Mouse (Mus musculus) hindbrain, postnatal 0 days (tissue): ENCODE measurements around the gene Ipo9. TPM values are rescaled to one million over a fixed set of nuclear protein-coding genes. Genes with fewer than 3 reads are reported as not detected.
A peak's percentile ranks its signal among the peaks of the same experiment; 100 is the strongest.

Source experiments
- ATAC-seq: fragments of 200-750 bp; cut with Nextera tagmentation; 2 replicates; pipeline ENCODE4 v1.8.0; 2017; ENCODE audit warnings: mild to moderate bottlenecking, moderate TSS enrichment, moderate library complexity
- DNase-seq: peaks from one replicate; pipeline ENCODE4 v3.0.0-alpha.2; 2015; ENCODE audit warnings: low spot score
- H3K27ac ChIP-seq: fragments of 300-500 bp; sonication (generic); 2 replicates; pipeline ENCODE4 v1.5.1; 2014; ENCODE audit warnings: mild to moderate bottlenecking
- H3K27me3 ChIP-seq: fragments of 300-500 bp; sonication (generic); 2 replicates; pipeline ENCODE4 v1.6.1; 2014; ENCODE audit warnings: low read length, mixed read lengths; ENCODE audit not compliant: insufficient read depth
- H3K36me3 ChIP-seq: fragments of 300-500 bp; sonication (generic); 2 replicates; pipeline ENCODE4 v1.6.1; 2014; ENCODE audit warnings: low read length, mixed read lengths; ENCODE audit not compliant: insufficient read depth
- H3K4me1 ChIP-seq: fragments of 300-500 bp; sonication (generic); 2 replicates; pipeline ENCODE4 v1.6.1; 2014; ENCODE audit warnings: antibody characterized with exemption, low read length, mixed read lengths; ENCODE audit not compliant: insufficient read depth
- H3K4me2 ChIP-seq: fragments of 300-500 bp; sonication (generic); 2 replicates; pipeline ENCODE4 v1.6.1; 2014; ENCODE audit warnings: low read depth, mild to moderate bottlenecking, low read length, moderate library complexity, mixed read lengths
- H3K4me3 ChIP-seq: fragments of 300-500 bp; sonication (generic); 2 replicates; pipeline ENCODE4 v1.5.1; 2014; ENCODE audit warnings: low read length
- H3K9ac ChIP-seq: fragments of 300-500 bp; sonication (generic); replicated peaks from 2 replicates; pipeline ENCODE4 v1.6.1; 2014; ENCODE audit warnings: mild to moderate bottlenecking, low read length, moderate library complexity, mixed read lengths
- H3K9me3 ChIP-seq: fragments of 300-500 bp; sonication (generic); 2 replicates; pipeline ENCODE4 v1.6.1; 2016; ENCODE audit warnings: low read length, mixed read lengths
- CTCF ChIP-seq: IDR thresholded peaks from 2 replicates; pipeline ENCODE4 v1.5.1; 2016; ENCODE audit warnings: antibody characterized with exemption, control low read depth, low read depth
- WGBS: fragments of 180-500 bp; shearing (Covaris S2); extraction: QIAGEN DNeasy Blood & Tissue Kit; methylation state at CpG from one replicate; pipeline ENCODE4 v1.1.7; 2014; 5-methylcytosine and 5-hydroxymethylcytosine counted together
- polyA plus RNA-seq: library from polyadenylated mRNA; unstranded; fragments of >200 nt; fragmentation: Nextera tagmentation; extraction: Ambion mirVana; gene quantifications from 2 replicates; pipeline ENCODE4 v1.2.1, GENCODE M21; 2015
- total RNA-seq: library from RNA; depleted of rRNA; stranded (reverse); fragments of >200 nt; gene quantifications from 2 replicates; pipeline ENCODE4 v1.2.3, GENCODE M21; 2014

Gene Ipo9
- total and polyA plus RNA-seq, 2 experiments from 2014 or later = 91.1 to 134 TPM

GRCm38 (mm10) chr1:135457860-135458259 is 27.6 kb upstream of the Ipo9 start:
- no peaks in the 10 kb centered on the region for H3K27me3 ChIP-seq
- 91% methylated on average over 5 of the region's 5 CpGs for WGBS
- peaks cover 66% of the 10 kb centered on the region for H3K36me3 ChIP-seq

GRCm38 (mm10) chr1:135452259-135452658 is 22.0 kb upstream of the Ipo9 start:
- DNase-seq (peak; percentile 66), ATAC-seq (peak; percentile 42)
- Histone ChIP-seq H3K4me3 (no peak overlapping the region), H3K36me3 (peaks cover 75% of the 10 kb centered on the region), H3K4me2 (no peak overlapping the region), H3K9ac (no peak overlapping the region), H3K9me3 (no peaks in the 10 kb centered on the region), H3K27me3 (no peaks in the 10 kb centered on the region), H3K27ac (no peak overlapping the region), H3K4me1 (no peaks in the 10 kb centered on the region)
- peak; percentile 65 for TF ChIP-seq CTCF
- 74% methylated on average over 10 of the region's 10 CpGs for WGBS

More at GRCm38 (mm10) chr1:135457860-135458259, 27.6 kb upstream of the Ipo9 start:
- no peak for ATAC-seq
- H3K4me2 ChIP-seq = no peak overlapping the region
- no peaks in the 10 kb centered on the region for H3K4me1 ChIP-seq
- no peak overlapping the region for H3K9ac ChIP-seq
- H3K9me3 ChIP-seq = no peaks in the 10 kb centered on the region
- no peak for TF ChIP-seq CTCF
- H3K27ac ChIP-seq = no peak overlapping the region
- no peak overlapping the region for H3K4me3 ChIP-seq
- DNase-seq = no peak

GRCm38 (mm10) chr1:135451419-135451818 is 21.1 kb upstream of the Ipo9 start:
- peaks cover 67% of the 10 kb centered on the region for H3K36me3 ChIP-seq

GRCm38 (mm10) chr1:135449876-135450275 is 19.6 kb upstream of the Ipo9 start:
- WGBS = 89% methylated on average over 8 of the region's 8 CpGs
- no peak overlapping the region for H3K4me3 ChIP-seq
- ATAC-seq (no peak), DNase-seq (no peak)
- no peak overlapping the region for H3K27ac ChIP-seq
- no peaks in the 10 kb centered on the region for H3K4me1 ChIP-seq
- H3K4me2 ChIP-seq = no peak overlapping the region
- H3K9me3 ChIP-seq = no peaks in the 10 kb centered on the region
- no peak for TF ChIP-seq CTCF
- H3K27me3 ChIP-seq = no peaks in the 10 kb centered on the region
- H3K9ac ChIP-seq = no peak overlapping the region
- peaks cover 63% of the 10 kb centered on the region for H3K36me3 ChIP-seq

More at GRCm38 (mm10) chr1:135451419-135451818, 21.1 kb upstream of the Ipo9 start:
- Histone ChIP-seq H3K4me1 (no peaks in the 10 kb centered on the region), H3K27ac (no peak overlapping the region), H3K9me3 (no peaks in the 10 kb centered on the region), H3K4me3 (no peak overlapping the region), H3K4me2 (no peak overlapping the region), H3K27me3 (no peaks in the 10 kb centered on the region), H3K9ac (no peak overlapping the region)
- TF ChIP-seq CTCF = no peak
- 93% methylated on average over 2 of the region's 2 CpGs for WGBS
- DNase-seq = no peak
- ATAC-seq = no peak

GRCm38 (mm10) chr1:135448940-135449339 is 18.6 kb upstream of the Ipo9 start:
- 97% methylated on average over 5 of the region's 5 CpGs for WGBS
- no peaks in the 10 kb centered on the region for H3K27me3 ChIP-seq
- no peak overlapping the region for H3K27ac ChIP-seq
- no peak overlapping the region for H3K4me3 ChIP-seq
- peaks cover 56% of the 10 kb centered on the region for H3K36me3 ChIP-seq
- no peak overlapping the region for H3K4me2 ChIP-seq
- TF ChIP-seq CTCF = no peak
- no peaks in the 10 kb centered on the region for H3K4me1 ChIP-seq
- DNase-seq = no peak
- H3K9me3 ChIP-seq = no peaks in the 10 kb centered on the region
- H3K9ac ChIP-seq = no peak overlapping the region
- ATAC-seq = no peak

- H3K4me2 ChIP-seq = no peak overlapping the region
- H3K36me3 ChIP-seq = peaks cover 54% of the 10 kb centered on the region
- H3K27me3 ChIP-seq = no peaks in the 10 kb centered on the region
- TF ChIP-seq CTCF = no peak
- WGBS = 88% methylated on average over 12 of the region's 12 CpGs
- H3K4me3 ChIP-seq = no peak overlapping the region
- DNase-seq = no peak
- no peaks in the 10 kb centered on the region for H3K9me3 ChIP-seq
- ATAC-seq = no peak
- no peaks in the 10 kb centered on the region for H3K4me1 ChIP-seq
- H3K27ac ChIP-seq = no peak overlapping the region
- H3K9ac ChIP-seq = no peak overlapping the region
These were observed 13.2 kb upstream of the Ipo9 start for GRCm38 (mm10) chr1:135443506-135443905.

- Histone ChIP-seq H3K9me3 (no peaks in the 10 kb centered on the region), H3K4me1 (no peaks in the 10 kb centered on the region), H3K27ac (no peak overlapping the region), H3K27me3 (no peaks in the 10 kb centered on the region), H3K4me3 (no peak overlapping the region), H3K9ac (no peak overlapping the region), H3K36me3 (peaks cover 56% of the 10 kb centered on the region), H3K4me2 (no peak overlapping the region)
- no peak for DNase-seq
- ATAC-seq = no peak
- TF ChIP-seq CTCF = no peak
- 90% methylated on average over 3 of the region's 3 CpGs for WGBS
These were observed 11.6 kb upstream of the Ipo9 start for GRCm38 (mm10) chr1:135441861-135442260.
